Mouse (Mus musculus) heart, embryonic 12.5 days (tissue): Measurements from ENCODE around the gene Snapc5. TPM values are rescaled to one million over a fixed set of nuclear protein-coding genes. Genes with fewer than 3 reads are reported as not detected.
"Not testable (repeated sequence)": the region's sequence is repeated elsewhere in the genome, so short reads cannot be mapped to it uniquely, and the experiment has no call there.

Experiments used
- ATAC-seq: fragments of 200-750 bp; cut with Nextera tagmentation; 2 replicates; pipeline ENCODE4 v1.8.0; 2017; ENCODE audit warnings: moderate TSS enrichment, moderate library complexity; ENCODE audit not compliant: insufficient number of reproducible peaks, low FRiP score
- H3K27ac ChIP-seq: fragments of 300-500 bp; sonication (generic); 2 replicates; pipeline ENCODE4 v1.5.1; 2016; ENCODE audit warnings: mild to moderate bottlenecking, moderate library complexity; ENCODE audit not compliant: poor library complexity, severe bottlenecking
- H3K27me3 ChIP-seq: fragments of 300-500 bp; sonication (generic); replicated peaks from 2 replicates; pipeline ENCODE4 v1.6.1; 2016; ENCODE audit warnings: mild to moderate bottlenecking, moderate library complexity
- H3K36me3 ChIP-seq: fragments of 300-500 bp; sonication (generic); 2 replicates; pipeline ENCODE4 v1.6.1; 2016; ENCODE audit warnings: mild to moderate bottlenecking, moderate library complexity
- H3K4me1 ChIP-seq: fragments of 300-500 bp; sonication (generic); replicated peaks from 2 replicates; pipeline ENCODE4 v1.6.1; 2016; ENCODE audit warnings: mild to moderate bottlenecking
- H3K4me2 ChIP-seq: fragments of 300-500 bp; sonication (generic); 2 replicates; pipeline ENCODE4 v1.6.1; 2016; ENCODE audit warnings: mild to moderate bottlenecking, moderate library complexity
- H3K4me3 ChIP-seq: fragments of 300-500 bp; sonication (generic); 2 replicates; pipeline ENCODE4 v1.5.1; 2016; ENCODE audit warnings: mild to moderate bottlenecking
- H3K9ac ChIP-seq: fragments of 300-500 bp; sonication (generic); 2 replicates; pipeline ENCODE4 v1.6.1; 2016; ENCODE audit warnings: mild to moderate bottlenecking, moderate library complexity
- H3K9me3 ChIP-seq: fragments of 300-500 bp; sonication (generic); replicated peaks from 2 replicates; pipeline ENCODE4 v1.6.1; 2016; ENCODE audit warnings: mild to moderate bottlenecking, moderate library complexity
- WGBS: fragments of 180-500 bp; shearing (Covaris S2); methylation state at CpG from one replicate; pipeline ENCODE4 v1.1.7; 2016; 5-methylcytosine and 5-hydroxymethylcytosine counted together
- polyA plus RNA-seq: library from polyadenylated mRNA; unstranded; fragments of >200 nt; fragmentation: Nextera tagmentation; extraction: Ambion mirVana; gene quantifications from 2 replicates; pipeline ENCODE4 v1.2.1, GENCODE M21; 2016

Gene Snapc5
- polyA plus RNA-seq: 21.9 and 23.0 TPM in 2 replicates

DNA sequence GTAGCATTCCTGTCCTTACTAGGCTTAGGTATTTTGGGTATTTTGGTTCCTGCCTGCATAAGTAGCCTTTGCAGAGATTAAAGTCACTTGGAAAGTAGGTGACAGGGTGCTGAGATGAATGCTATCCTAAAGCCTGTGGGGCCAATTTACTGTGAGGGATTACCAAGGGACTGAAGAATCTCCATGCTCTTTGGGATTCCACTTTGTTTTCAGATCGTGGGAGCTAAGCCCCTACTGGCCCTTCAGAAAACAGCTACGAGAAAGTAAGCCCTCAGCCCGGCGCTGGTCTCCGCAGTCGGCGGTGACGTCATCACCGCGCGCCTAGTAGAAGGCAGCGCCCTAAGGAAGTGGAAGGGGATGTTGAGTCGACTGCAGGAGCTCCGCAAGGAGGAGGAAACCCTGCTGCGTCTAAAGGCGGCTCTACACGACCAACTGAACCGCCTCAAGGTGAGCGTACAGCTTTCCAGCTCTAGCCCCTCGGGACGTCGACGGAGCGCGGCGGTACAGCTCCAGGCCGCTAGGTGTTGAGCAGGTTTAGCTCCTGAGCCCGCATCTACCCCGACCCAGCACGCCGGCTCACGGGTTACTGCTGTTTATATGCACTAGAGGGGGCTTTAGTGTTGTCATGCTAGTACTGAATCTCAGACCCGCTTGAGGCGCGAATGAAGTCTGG lies at the start of gene Snapc5:
Snapc5 (plus strand) TSS at position 301 of the 673 bp plus-strand sequence.
- Histone ChIP-seq H3K9ac (peak within 1 kb of the TSS; percentile 73), H3K4me3 (peak within 1 kb of the TSS; percentile 72), H3K27me3 (no peaks in the 10 kb centered on the region), H3K9me3 (no peaks in the 10 kb centered on the region), H3K36me3 (peaks cover 68% of the 10 kb centered on the region), H3K4me1 (peaks cover 14% of the 10 kb centered on the region), H3K4me2 (peak within 1 kb of the TSS; percentile 68), H3K27ac (peak within 1 kb of the TSS; percentile 60)
- ATAC-seq: peak; percentile 93
- under 1% methylated on average over 35 of the region's 35 CpGs for WGBS

DNA sequence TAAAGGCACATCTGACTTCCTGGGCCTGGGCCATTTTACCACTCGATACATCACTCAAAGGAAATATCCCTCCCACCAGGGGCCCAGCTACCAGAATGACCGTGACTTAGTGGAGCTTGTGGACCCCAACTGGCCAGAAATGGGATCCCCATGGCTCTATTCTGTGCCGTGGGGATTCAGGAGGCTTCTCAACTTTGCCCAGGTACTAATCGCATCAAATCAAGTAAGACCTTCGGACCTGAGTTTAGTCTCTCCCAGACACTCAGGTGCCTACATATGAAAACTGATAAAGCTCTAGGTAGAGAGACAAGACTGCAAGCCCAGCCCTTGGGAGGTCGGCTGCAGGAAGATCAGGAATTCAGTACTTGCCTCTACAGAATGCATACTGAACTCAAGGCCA lies 47.5 kb upstream of the Snapc5 start:
- Histone ChIP-seq H3K9ac (no peak overlapping the region), H3K27ac (no peak overlapping the region), H3K36me3 (peaks cover 11% of the 10 kb centered on the region), H3K4me1 (no peaks in the 10 kb centered on the region), H3K9me3 (0 out of 2 replicates have a peak, but pooled peaks cover 3% of the 10 kb centered on the region), H3K27me3 (no peaks in the 10 kb centered on the region), H3K4me3 (no peak overlapping the region), H3K4me2 (no peak overlapping the region)
- no peak for ATAC-seq
- 74% methylated on average over 6 of the region's 6 CpGs for WGBS

DNA sequence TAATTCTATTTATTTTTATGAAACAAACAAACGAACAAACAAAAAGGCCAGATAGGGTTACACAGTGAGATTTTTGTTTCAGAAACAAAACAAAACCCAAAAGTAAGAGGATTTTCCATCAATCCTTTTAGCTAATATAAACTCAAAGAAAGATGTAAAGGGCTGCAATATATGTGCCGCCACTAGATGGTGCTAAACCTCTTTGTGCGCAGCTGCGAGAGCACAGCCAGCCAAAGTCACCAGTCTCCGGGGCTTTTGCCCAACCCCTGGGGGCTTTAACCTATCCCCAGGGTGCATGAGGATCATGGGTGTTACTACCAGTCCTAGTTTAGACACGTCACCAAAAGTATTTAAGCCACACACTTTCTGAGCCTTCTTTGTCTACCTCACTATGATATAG lies 40.2 kb upstream of the Snapc5 start:
- H3K27ac ChIP-seq, H3K9me3 ChIP-seq, H3K27me3 ChIP-seq, H3K9ac ChIP-seq, H3K4me3 ChIP-seq, H3K4me1 ChIP-seq, ATAC-seq, H3K4me2 ChIP-seq: not testable (repeated sequence)
- 5% methylated on average over 6 of the region's 6 CpGs for WGBS
- H3K36me3 ChIP-seq: peaks cover 52% of the 10 kb centered on the region

DNA sequence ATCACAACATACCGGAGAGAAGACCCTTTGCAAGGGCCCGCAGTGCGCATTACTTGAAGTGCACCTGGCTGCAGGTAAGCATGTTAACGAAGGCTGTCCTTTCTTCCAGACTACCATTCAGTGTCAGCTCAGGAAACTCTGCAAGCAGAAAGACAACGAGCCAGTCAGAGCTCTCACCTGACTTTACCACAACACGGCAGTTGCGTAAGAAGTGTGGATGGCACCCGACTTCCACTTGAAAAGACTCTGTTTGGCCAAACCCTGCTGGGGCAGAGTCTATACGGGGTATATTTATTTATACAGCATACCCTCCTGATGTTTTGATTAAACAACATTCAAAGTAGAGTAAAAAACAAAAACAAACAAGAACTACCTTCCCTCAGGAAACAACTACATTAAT lies 39.2 kb upstream of the Snapc5 start:
- no peaks in the 10 kb centered on the region for H3K9me3 ChIP-seq
- no peak overlapping the region for H3K4me2 ChIP-seq
- no peak for ATAC-seq
- H3K9ac ChIP-seq: no peak overlapping the region
- peaks cover 55% of the 10 kb centered on the region for H3K36me3 ChIP-seq
- H3K4me3 ChIP-seq: no peak overlapping the region
- no peak overlapping the region for H3K27ac ChIP-seq
- H3K27me3 ChIP-seq: no peaks in the 10 kb centered on the region
- WGBS: 85% methylated on average over 9 of the region's 9 CpGs
- H3K4me1 ChIP-seq: no peaks in the 10 kb centered on the region

DNA sequence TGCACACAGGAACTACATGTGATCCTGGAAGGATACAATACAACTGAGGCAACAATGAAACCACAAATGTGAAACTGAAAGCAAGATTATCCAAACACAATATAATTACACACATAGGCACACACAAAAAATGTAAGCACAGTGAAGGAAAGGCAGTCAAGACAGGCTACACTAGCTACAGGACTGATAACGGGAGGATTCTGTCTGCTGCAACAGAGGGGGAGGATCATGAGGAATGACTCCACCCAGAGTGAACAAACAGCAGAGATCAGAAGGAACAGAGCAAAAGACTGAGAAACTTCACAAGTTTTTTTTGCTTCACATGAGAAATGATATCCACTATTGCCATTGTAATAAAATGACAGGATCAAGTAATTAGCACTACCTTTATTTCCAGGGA lies 22.4 kb upstream of the Snapc5 start:
- no peak overlapping the region for H3K9ac ChIP-seq
- no peaks in the 10 kb centered on the region for H3K9me3 ChIP-seq
- H3K4me3 ChIP-seq: no peak overlapping the region
- H3K36me3 ChIP-seq: peaks cover 58% of the 10 kb centered on the region
- H3K4me2 ChIP-seq: no peak overlapping the region
- no peaks in the 10 kb centered on the region for H3K4me1 ChIP-seq
- H3K27me3 ChIP-seq: no peaks in the 10 kb centered on the region
- no peak for ATAC-seq
- H3K27ac ChIP-seq: no peak overlapping the region
- WGBS: 76% methylated on average over 1 of the region's 1 CpGs

DNA sequence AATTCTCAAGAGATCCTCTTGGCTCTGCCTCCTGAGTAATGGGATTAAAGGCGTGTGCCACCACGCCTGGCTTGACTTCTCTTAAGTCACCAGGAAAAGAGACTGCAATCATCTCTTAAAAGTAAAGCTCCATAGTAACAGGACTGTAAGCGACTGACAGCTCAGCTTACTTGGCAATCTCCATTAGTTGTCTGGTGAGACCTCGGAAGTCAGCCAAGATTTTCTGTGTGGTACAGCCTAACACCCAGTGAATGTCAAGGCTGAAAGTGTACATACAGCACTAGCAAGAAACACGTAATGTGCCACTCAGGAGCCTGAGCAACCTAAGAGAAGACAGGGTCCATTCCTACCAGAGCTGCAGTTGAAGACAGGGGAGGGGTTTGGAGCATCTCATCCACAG lies 18.6 kb upstream of the Snapc5 start:
- Histone ChIP-seq H3K4me3 (no peak overlapping the region), H3K27ac (no peak overlapping the region), H3K36me3 (peaks cover 55% of the 10 kb centered on the region), H3K27me3 (no peaks in the 10 kb centered on the region), H3K4me1 (0 out of 2 replicates have a peak, but pooled peaks cover 4% of the 10 kb centered on the region), H3K4me2 (no peak overlapping the region), H3K9ac (no peak overlapping the region), H3K9me3 (no peaks in the 10 kb centered on the region)
- WGBS: 92% methylated on average over 5 of the region's 5 CpGs
- ATAC-seq: no peak

DNA sequence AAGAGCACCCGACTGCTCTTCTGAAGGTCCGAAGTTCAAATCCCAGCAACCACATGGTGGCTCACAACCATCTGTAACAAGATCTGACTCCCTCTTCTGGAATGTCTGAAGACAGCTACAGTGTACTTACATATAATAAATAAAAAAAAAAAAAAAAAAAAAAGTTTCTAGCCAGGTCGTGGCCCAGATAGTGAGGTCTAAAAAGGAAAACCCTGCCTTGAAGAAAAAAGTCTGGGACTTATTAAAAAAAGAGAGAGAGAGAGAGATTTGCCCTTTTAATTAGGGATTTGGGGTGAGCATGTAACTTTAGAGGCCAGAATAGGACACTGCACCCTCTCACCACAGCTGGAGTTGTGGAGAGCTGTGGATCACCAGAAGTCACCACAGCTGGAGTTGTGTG lies 9.1 kb upstream of the Snapc5 start:
- H3K27ac ChIP-seq, H3K4me2 ChIP-seq, ATAC-seq, H3K9ac ChIP-seq, H3K27me3 ChIP-seq, H3K4me3 ChIP-seq, H3K9me3 ChIP-seq: not testable (repeated sequence)
- peaks cover 16% of the 10 kb centered on the region for H3K4me1 ChIP-seq
- H3K36me3 ChIP-seq: peaks cover 19% of the 10 kb centered on the region
- 86% methylated on average over 3 of the region's 3 CpGs for WGBS

DNA sequence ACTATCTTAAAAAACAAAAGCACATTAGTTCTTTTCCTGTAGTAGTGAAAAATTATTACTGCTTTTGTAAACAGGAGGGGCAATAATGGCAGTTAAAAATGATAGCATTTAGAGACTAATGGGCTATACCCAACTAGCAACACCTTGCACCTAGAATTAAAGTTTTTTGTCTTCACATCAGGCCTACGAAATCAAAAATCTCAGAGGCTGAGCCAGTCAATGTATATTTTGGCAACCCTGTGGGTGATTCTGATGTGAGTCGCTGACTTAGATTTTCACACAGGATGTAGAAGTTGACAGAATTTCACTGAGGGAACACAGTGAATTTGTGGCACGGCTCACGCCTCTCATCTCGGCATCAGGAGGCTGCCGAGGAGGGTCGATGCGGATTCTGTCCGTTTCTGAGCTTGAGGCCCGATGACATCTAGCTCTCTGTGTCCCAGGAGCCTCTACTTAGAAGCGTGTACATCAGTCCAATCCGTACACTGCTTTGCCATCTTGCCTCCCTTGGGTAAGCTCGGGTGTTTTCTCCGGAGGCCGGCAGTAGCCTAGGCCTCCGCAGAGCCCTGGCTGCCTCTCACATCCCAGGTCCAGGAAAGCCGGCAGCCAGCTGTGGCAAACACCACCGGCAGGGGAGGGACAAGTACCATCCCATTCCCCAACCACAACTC lies 6.8 kb upstream of the Snapc5 start:
- Histone ChIP-seq H3K9ac (peak overlapping the region; percentile 86), H3K9me3 (no peaks in the 10 kb centered on the region), H3K4me3 (peak overlapping the region; percentile 99), H3K27me3 (no peaks in the 10 kb centered on the region), H3K4me1 (peaks cover 18% of the 10 kb centered on the region), H3K36me3 (peaks cover 36% of the 10 kb centered on the region), H3K27ac (peak overlapping the region; percentile 74), H3K4me2 (peak overlapping the region; percentile 76)
- peak; percentile 54 for ATAC-seq
- 3% methylated on average over 18 of the region's 18 CpGs for WGBS

DNA sequence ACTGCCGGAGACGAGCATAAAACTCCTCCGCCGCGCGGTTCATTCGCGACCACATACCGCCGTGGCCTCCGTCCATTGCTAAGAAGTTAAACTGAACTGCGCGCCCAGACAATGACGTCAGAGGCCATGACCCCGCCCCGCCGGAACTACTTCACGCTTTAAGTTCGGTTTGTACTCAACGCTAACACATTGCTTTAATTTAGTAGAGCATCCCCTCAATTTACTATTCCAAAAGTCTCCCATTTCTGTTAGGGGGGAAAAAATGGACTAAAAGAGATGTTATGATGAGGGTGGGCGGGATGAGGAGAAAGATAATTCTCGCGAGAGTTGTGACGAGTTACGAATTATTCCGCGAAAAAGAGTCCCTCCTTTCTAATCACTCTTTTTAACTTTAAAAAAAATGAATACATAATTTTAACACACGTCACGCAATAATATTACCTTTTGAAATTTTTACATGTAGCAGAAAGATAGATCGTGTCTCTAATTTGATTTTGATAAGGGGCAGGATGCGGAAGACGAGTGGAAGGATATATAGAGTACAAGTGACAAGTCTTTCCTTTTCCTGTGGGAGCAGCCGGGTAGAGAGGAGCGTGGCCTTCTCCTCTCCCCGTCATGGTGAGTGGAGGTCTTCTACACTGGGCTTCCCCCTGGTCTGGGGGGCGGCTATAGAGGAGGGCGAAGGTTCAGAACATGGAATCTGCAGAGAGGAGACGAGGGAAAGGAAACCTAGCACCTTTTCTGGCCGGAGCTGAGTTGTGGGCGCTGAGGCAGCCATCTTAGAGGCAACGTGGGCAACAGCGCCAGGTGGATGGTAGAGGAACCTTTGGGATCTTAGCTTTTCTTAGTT lies 6.0 kb upstream of the Snapc5 start, which contains the start of the genes Zwilch and Rpl4:
Zwilch (minus strand) TSS at position 289 of the 850 bp plus-strand sequence.
Rpl4 (plus strand) TSS at position 560 of the 850 bp plus-strand sequence.
- H3K4me2 ChIP-seq: peak within 1 kb of the TSS; percentile 80
- under 1% methylated on average over 42 of the region's 42 CpGs for WGBS
- H3K9me3 ChIP-seq: no peaks in the 10 kb centered on the region
- H3K4me3 ChIP-seq: peak within 1 kb of the TSS; percentile 99
- no peaks in the 10 kb centered on the region for H3K27me3 ChIP-seq
- ATAC-seq: peak; percentile 86
- H3K27ac ChIP-seq: peak within 1 kb of the TSS; percentile 79
- H3K36me3 ChIP-seq: peaks cover 39% of the 10 kb centered on the region
- H3K4me1 ChIP-seq: peaks cover 18% of the 10 kb centered on the region
- H3K9ac ChIP-seq: peak within 1 kb of the TSS; percentile 98

DNA sequence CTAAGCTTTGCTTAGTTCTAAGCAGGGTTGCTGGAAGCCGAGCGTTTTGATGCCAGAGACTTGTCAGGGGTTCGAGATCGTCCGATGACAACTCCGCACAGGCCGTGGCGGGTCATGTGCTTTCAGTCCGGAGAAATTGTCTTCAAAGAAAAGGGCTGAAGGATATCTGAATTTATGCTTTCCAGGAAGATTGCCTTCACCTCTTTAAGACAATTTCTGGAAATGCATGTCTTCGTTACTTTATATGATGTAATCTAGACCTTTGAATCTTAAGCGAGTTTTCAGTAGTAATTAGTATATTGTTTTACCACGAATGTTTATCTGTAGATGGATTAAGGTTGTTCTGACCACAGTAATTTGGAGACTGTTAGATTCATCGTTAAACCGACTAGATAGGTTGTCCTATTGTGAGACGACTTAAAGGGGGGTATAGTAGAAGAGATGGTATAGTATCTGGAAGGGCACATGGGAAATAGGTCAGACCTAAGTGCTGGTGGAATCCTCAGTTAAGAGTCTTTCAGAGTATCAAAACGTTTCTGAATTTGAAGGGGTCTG lies 5.3 kb upstream of the Snapc5 start:
- Histone ChIP-seq H3K27me3 (no peaks in the 10 kb centered on the region), H3K9me3 (no peaks in the 10 kb centered on the region), H3K9ac (peak overlapping the region; percentile 98), H3K4me1 (peaks cover 20% of the 10 kb centered on the region), H3K4me2 (peak overlapping the region; percentile 80), H3K27ac (peak overlapping the region; percentile 79), H3K36me3 (peaks cover 45% of the 10 kb centered on the region), H3K4me3 (peak overlapping the region; percentile 99)
- 0 out of 2 replicates have a peak, but pooled peaks have one; percentile 10 for ATAC-seq
- WGBS: under 1% methylated on average over 16 of the region's 16 CpGs
